ENCODE assay signal across 8 mouse cellular contexts in genomic region chr6:134220209-134220777, GRCm38 (mm10).
DNase-seq lines count a peak whose midpoint lies in the region; ATAC-seq and TF ChIP-seq lines count a peak whose summit lies in the region.

No protein-coding gene starts in this region.

- no peak for TF ChIP-seq POLR2A in lung, adult 2 months (IDR thresholded peaks at IDR 0.05; ENCODE audit: borderline replicate concordance, extremely low read depth, low read depth, low read length)

- H3K4me2 ChIP-seq in lung, embryonic 14.5 days, result no peak overlapping the region
- no peak overlapping the region for H3K4me2 ChIP-seq in neural tube, embryonic 14.5 days (ENCODE audit: low read depth, low read length)

- intact Hi-C loops in left cerebral cortex, postnatal 36 days (cut with DNase I), result no loop called here

- no peak overlapping the region for H3K27ac ChIP-seq in lung, embryonic 14.5 days (ENCODE audit: low read depth)
- H3K27ac ChIP-seq in neural tube, embryonic 14.5 days (ENCODE audit: low read depth, low read length), result no peak overlapping the region

- H3K9me3 ChIP-seq in lung, embryonic 14.5 days (ENCODE audit: low read depth, low read length), result no peaks in the 10 kb centered on the region
- no peaks in the 10 kb centered on the region for H3K9me3 ChIP-seq in neural tube, embryonic 14.5 days (ENCODE audit: control insufficient read depth, low read length)

- H3K27me3 ChIP-seq in lung, embryonic 14.5 days (ENCODE audit: insufficient read depth, low read length), result no peaks in the 10 kb centered on the region
- H3K27me3 ChIP-seq in neural tube, embryonic 14.5 days (ENCODE audit: control insufficient read depth, insufficient read depth, low read length), result no peaks in the 10 kb centered on the region

- peaks cover 4% of the 10 kb centered on the region for H3K36me3 ChIP-seq in lung, embryonic 14.5 days (ENCODE audit: insufficient read depth)
- no peaks in the 10 kb centered on the region for H3K36me3 ChIP-seq in neural tube, embryonic 14.5 days (ENCODE audit: control insufficient read depth, insufficient read depth, low read length)

- no peak overlapping the region for H3K4me3 ChIP-seq in lung, embryonic 14.5 days (ENCODE audit: low read depth, low read length)
- H3K4me3 ChIP-seq in lung, adult 2 months (replicated peaks; ENCODE audit: extremely low read depth, low read depth, low read length), result no peak overlapping the region
- no peak overlapping the region for H3K4me3 ChIP-seq in neural tube, embryonic 14.5 days (ENCODE audit: low read depth, low read length)

- DNase-seq in lung, embryonic 14.5 days, result no peak
- DNase-seq in lung, adult 2 months, result no peak
- peak; percentile 45 for DNase-seq in adrenal gland, postnatal 25 days
- peak; percentile 68 for DNase-seq in kidney, adult 9 months
- no peak for DNase-seq in gastrocnemius, postnatal 10 days
- DNase-seq in left cerebral cortex, postnatal 36 days (ENCODE audit: low spot score in 2 of 2), result no peak
- DNase-seq in urinary bladder, adult 2 months (ENCODE audit: low spot score), result no peak

- 0 out of 2 replicates have a peak, but pooled peaks cover 17% of the 10 kb centered on the region for H3K4me1 ChIP-seq in lung, embryonic 14.5 days (ENCODE audit: insufficient read depth)
- peaks cover 11% of the 10 kb centered on the region; the same call in 1 of the 2 replicates for H3K4me1 ChIP-seq in lung, adult 2 months (ENCODE audit: control insufficient read depth, insufficient read depth, low read length)
- H3K4me1 ChIP-seq in neural tube, embryonic 14.5 days (ENCODE audit: control insufficient read depth, insufficient read depth, low read length), result 0 out of 2 replicates have a peak, but pooled peaks cover 5% of the 10 kb centered on the region

- no peak for TF ChIP-seq CTCF in lung, embryonic 14.5 days (IDR thresholded peaks at IDR 0.05; ENCODE audit: low read depth)
- no peak for TF ChIP-seq CTCF in lung, adult 2 months (IDR thresholded peaks at IDR 0.05; ENCODE audit: insufficient read depth, low read length)

- no peak overlapping the region for H3K9ac ChIP-seq in lung, embryonic 14.5 days
- no peak overlapping the region for H3K9ac ChIP-seq in neural tube, embryonic 14.5 days (replicated peaks; ENCODE audit: low read depth, low read length)

- WGBS in lung, embryonic 14.5 days, result 40% methylated on average over 13 of the region's 13 CpGs
- 53% methylated on average over 13 of the region's 13 CpGs for WGBS in lung, adult 2 months
- 66% methylated on average over 13 of the region's 13 CpGs for WGBS in neural tube, embryonic 14.5 days

- ATAC-seq in lung, embryonic 14.5 days (ENCODE audit: insufficient read depth), result peak; percentile 32; the same call in 1 of the 2 replicates
- peak; percentile 32; the same call in 1 of the 2 replicates for ATAC-seq in neural tube, embryonic 14.5 days (ENCODE audit: low read depth)

Comparison
In these comparisons a context has a peak if more than half of its experiments do, and no peak if none do; other contexts are left out.
1. DNase-seq: peak in adrenal gland, postnatal 25 days (single experiment) and kidney, adult 9 months (single experiment); none in lung, embryonic 14.5 days (single experiment), lung, adult 2 months (single experiment), gastrocnemius, postnatal 10 days (single experiment), left cerebral cortex, postnatal 36 days (0 of 2) and urinary bladder, adult 2 months (single experiment).